Mouse (Mus musculus): ENCODE data around the gene Apex1. TPM values are rescaled to one million over a fixed set of nuclear protein-coding genes. Genes with fewer than 3 reads are reported as not detected.
"Not testable (repeated sequence)": the region's sequence is repeated elsewhere in the genome, so short reads cannot be mapped to it uniquely, and the experiment has no call there.

Gene Apex1
- polyA plus RNA-seq, 2 experiments from 2014 or later: 72.8 to 108 TPM

DNA sequence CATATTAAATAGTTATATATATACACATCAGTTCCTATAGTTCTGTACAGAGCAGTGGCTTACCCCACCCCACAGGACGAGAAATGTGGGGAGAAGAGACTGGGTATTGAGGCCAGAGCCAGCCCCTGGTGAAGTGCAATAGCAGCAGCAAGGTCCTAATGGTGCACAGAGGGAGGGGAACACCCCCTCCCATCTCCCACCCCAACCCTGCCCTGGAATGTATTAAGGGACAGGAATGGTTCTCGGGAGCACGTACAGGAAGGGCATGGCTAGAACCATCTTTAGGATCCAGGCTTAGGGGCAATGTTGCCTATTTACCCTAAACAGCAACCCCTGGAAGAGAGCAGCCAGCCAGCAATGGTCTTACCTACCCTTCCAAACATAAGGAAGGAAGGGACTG is 2.6 kb downstream of the Apex1 start:
- ATAC-seq: no peak

- ATAC-seq: no peak
These were observed 5.2 kb downstream of the Apex1 start for GRCm38 (mm10) chr14:50929951-50930350.

DNA sequence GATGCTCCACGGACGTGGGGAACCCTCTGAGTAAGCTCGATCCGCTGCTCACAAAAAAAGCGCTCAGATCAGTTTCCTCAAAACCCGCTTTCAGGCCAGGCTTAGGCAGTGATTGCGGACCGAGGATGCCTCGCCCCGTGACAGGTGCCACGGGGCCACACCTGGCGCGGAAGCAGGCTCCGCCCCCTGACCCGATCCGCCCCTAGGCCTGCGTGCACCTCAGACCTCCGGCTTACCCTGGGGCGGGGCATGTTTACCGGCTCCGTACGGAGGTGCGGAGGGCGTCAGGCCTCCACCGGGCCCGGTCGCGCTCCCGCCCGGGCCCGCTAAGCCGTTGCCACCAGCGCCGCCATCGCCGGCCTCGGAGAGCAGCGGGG is 5.6 kb downstream of the Apex1 start:
- ATAC-seq: peak; percentile 26

DNA sequence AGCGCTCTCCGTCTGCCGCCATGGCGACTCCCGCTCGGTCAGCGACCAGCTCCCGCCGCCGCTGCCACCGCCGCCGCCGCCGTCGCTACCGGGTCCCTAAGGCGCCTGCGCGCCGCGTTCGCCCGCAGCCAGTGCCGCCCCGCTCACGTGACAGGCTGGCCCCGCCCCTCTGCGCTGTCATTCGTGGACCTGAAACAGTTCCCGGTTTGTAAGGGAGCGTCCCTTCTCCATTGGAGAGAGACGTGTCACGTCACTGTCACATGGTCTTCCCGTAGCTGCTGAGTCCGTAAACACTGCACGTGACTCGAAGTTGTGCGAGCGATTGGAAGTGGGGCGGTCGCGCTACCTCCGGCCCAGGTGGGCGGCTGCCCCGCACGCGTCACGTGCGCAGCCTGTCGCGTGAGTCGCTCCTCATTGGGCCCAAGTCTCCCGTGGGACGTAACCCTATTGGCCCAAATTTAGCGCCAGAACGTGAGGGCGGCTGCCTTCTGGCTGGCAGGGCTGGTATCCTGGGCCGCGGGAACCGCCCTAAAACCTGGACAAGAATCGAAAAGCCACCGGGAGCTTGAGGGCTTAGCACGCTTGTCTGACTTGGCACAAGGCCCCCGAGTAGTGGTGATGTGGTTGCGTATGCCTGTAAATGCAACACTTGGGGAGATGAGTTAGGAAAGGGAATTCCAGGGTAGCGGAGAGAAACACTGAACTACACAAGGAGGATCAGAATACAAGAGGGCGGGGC is 6.2 kb downstream of the Apex1 start, which contains the start of the genes Pip4p1 and Pnp:
TSS of gene Pip4p1 (minus strand) at position 103 of the 739 bp plus-strand sequence.
TSS of gene Pnp (plus strand) at position 329 of the 739 bp plus-strand sequence.
- ATAC-seq: peak; percentile 94

DNA sequence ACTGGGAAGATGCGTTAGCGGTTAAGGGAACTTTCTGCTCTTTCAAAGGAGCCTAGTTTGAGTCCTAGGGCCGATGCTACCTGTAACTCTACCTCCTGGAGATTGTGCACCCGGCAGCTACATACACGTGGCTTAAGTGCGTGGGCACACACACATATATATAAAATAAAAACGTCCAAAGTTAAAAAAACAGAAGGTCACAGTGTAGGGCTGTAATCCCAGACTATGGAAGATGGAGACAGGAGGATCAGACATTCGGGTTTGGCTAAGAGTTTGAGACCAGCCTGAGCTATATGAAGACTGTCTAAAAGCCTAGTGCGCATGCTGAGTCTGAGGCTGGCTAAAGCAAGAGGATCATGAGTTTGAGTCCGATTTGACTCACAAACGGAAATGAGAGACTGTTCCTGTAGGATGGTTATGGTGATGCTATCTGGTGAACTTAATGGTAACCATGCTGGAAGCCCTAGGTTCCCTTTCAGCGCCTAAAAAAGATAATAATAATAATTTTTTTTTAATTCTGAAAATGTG is 6.8 kb downstream of the Apex1 start:
- no peak for ATAC-seq

DNA sequence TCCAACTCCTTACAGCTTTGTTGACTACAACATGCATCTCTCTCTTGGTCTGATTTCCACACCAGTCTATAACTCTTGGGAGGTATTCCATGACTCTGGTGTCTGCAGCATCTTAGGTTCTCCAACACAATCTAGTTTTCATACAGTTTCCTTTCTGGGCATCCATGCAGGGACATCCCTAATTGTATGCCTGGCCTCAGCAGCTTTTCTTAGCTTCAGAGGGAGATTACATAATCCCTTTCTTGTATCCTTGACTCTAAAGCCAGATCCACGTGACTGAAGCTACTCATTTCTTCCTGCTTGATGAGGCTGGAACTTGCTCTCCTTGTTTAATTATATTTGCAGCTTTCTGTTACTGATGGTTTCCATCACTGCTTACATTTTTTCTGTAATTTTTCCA is 11.9 kb downstream of the Apex1 start:
- ATAC-seq: no peak

- no peak for ATAC-seq
These were observed 13.5 kb downstream of the Apex1 start for GRCm38 (mm10) chr14:50938119-50938908.

DNA sequence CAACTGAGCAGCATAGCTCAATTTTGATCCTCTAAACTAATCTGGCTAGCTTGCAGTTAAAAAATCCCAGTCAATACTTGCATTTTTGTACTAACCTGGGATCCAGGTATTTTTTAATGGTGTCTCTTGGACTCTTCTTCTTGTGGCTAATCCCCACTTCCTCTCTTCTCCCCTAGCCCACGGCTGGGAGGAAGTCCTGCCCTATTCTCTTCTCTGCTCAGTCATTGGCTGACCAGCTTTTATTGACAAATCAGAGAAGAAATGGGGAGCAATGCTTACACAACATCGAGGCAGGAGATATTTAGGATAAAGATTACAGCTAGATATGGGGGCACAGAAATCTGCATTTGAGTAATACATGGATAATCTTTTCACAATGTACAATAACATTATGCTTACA is 14.2 kb downstream of the Apex1 start:
- peak; percentile 69 for ATAC-seq

- peak; percentile 92 for ATAC-seq
These were observed 19.3 kb downstream of the Apex1 start, which contains the start of gene Gm49342 for GRCm38 (mm10) chr14:50943932-50944667. Gm49342 (plus strand) TSS chr14:50944517.

DNA sequence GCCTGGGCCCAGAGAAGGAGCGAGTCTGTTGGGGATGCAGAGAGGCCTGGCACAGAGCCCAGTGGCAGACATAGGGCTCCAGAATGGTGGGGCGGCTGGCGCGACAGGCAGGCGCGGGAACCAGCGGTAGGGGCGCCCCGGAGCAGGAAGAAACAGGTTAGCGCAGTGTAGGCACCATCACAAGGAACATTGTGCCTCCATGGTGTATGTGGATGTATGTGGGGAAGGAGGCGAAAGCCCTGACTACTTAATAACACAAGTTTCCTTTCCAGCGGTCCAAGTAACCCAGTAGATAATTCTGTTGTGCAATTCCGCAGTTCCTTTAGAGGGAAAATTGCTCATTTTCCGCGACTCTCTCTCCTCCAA is 19.9 kb downstream of the Apex1 start:
- peak; percentile 88 for ATAC-seq

- ATAC-seq: not testable (repeated sequence)
These were observed 20.3 kb downstream of the Apex1 start for GRCm38 (mm10) chr14:50945081-50945480.

DNA sequence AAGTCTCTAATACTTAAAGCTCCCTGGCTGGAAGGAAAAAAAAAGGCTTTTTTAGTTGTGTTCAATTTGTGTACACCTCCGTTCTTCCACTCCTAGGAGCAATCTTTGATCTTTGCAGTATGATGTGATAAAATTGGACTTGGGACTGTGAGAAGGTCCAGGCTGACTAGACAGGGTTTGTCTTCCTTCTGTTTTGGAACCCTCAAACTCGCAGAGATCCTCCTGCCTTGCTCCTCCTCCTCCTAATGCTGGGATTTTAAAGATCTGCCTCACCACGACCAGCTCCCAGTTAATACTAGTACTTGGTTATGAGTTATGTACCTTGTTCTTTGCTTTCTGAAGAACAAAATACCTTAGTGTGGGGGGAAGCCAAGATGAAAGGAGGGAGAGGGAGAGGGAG is 20.8 kb downstream of the Apex1 start:
- ATAC-seq: not testable (repeated sequence)

DNA sequence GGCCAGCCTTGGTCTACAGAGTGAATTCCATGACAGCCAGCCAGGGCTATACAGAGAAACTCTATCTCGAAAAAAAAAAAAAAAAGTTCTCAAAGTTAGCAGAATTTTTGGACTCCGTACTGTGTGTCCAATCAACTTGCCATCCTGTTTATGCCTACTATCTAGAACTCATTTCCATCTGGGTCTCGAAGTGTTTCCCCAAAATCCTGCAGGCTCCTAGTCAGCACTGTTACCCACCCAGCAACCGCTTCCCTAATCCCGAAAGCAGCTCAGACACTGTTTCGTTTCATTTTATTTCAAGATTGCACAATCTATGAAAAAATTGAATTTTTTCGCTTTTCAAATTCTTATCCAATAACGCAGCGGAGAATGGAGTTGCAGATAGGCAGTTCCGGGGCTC is 30.7 kb downstream of the Apex1 start:
- ATAC-seq: no peak

DNA sequence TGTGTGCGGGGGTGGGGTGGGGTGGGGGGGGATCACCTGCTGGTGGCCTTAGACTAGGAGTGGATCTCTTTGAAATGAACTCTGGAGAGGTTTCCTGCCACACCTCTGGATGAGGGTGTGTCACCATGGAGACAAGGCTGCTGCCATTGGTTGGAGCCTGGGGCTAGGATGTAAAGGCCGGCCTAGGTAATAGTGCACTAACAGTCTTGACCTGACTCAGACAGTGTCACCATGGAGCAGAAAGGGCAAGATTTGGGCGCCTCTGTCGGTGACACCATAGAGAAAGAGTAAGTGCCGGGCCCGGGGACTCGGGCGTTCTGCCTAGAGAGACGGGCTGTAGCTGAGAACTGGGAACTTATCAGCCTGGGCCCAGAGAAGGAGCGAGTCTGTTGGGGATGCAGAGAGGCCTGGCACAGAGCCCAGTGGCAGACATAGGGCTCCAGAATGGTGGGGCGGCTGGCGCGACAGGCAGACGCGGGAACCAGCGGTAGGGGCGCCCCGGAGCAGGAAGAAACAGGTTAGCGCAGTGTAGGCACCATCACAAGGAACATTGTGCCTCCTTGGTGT is 31.3 kb downstream of the Apex1 start, which contains the start of gene Pnp2:
TSS of gene Pnp2 (plus strand) at position 51 of the 567 bp plus-strand sequence.
- peak; percentile 89 for ATAC-seq

DNA sequence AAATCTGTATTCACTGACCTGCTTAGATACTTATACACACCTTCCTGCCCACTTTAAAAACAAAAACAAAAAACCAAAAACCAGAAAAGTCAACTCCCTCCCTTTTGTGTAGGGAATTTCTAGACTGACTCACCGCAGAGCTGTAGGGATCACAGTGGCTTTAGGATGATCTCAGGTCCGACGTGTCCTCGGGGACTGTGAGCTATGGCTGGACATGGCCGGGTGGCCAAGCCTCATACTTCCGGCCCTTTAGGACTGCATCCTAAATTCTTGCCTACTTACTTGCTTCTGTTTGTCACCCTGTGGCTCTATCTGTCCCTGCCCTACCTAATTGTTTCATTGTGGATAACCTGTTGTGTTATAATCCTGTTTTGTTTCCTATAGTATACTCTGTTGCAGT is 32.0 kb downstream of the Apex1 start:
- ATAC-seq: not testable (repeated sequence)

DNA sequence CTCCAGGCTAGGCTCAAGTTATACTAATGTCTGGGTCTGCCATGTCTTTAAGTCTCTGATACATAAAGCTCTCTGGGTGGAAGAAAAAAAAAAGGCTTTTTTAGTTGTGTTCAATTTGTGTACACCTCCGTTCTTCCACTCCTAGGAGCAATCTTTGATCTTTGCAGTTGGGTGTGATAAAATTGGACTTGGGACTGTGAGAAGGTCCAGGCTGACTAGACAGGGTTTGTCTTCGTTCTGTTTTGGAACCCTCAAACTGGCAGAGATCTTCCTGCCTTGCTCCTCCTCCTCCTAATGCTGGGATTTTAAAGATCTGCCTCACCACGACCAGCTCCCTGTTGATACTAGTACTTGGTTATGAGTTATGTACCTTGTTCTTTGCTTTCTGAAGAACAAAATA is 32.4 kb downstream of the Apex1 start:
- not testable (repeated sequence) for ATAC-seq

- not testable (repeated sequence) for ATAC-seq
These were observed 33.7 kb downstream of the Apex1 start for GRCm38 (mm10) chr14:50958289-50958995.

GRCm38 (mm10) chr14:50968216-50968980 is 43.6 kb downstream of the Apex1 start:
- ATAC-seq: no peak

DNA sequence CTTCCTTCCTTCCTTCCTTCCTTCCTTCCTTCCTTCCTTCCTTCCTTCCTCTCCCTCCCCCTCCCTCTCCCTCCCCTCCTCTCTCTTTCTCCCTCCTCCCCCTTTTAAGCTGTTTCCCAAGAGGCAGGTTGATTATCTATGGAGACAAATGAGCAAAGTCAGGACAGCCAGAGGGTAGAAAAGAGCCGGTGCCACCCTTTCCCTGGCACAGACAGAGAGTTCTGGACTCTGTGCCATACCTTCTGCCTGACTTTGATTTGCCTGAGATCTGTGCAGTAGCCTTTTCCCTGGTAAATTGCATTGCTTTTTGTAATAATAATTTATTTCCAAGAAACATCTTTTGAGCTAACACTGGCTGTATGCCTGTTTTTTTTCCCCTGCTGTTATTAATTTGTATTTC is 44.3 kb downstream of the Apex1 start:
- ATAC-seq: no peak

- ATAC-seq: no peak
These were observed 45.1 kb downstream of the Apex1 start for GRCm38 (mm10) chr14:50969558-50970544.

Data from activated CD4-positive, CD25-positive, alpha-beta regulatory T cell, adult 4 months (primary cell).